In the genomic region with DNA sequence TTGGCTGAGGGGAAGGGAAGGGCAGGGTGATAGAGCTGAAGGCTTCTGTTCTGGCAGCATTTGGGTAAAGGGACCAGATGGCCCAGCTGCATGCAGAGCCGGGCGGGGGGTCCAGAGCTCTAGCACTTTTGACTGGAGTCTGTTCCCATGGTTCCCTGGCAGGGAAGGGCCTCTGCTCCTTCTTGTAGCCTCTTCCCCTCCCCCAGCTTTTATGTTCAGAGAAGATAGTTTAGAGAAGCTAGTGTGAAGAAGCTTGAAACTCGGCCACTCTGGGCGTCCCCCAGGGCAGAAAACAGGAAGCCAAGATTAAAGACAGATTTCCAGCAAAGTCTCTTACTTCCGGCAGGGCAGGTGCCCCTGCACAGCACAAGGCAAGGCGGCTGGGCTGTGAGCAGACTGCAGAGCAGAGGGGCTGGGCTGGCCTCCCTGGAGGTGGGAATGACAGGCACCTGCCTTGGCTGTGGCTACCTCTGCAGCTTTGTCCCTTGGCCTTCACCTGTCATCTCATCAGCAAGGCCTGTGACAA, we compare ENCODE assay signal across 10 mouse cellular contexts. TPM values are rescaled to one million over a fixed set of nuclear protein-coding genes. Genes with fewer than 3 reads are reported as not detected.
DNase-seq lines count a peak whose midpoint lies in the region; ATAC-seq and TF ChIP-seq lines count a peak whose summit lies in the region.
"Had no signal": no experiment of that assay in that cellular context is flagged by ENCODE, and none has a peak within 500 bp of the region (broad histone marks: within the 10 kb centered on the region; RNA-seq: fewer than 3 reads in every experiment).

No protein-coding gene starts in this region.

- TF ChIP-seq CTCF in cerebellum, adult 2 months (IDR thresholded peaks at IDR 0.05; ENCODE audit: borderline replicate concordance, insufficient read depth, low read depth, low read length) = no peak

- 0 out of 2 replicates have a peak overlapping the region, but pooled peaks have one; percentile 4 for H3K27ac ChIP-seq in cerebellum, adult 2 months (ENCODE audit: insufficient read depth, low read length)
- peak overlapping the region; percentile 49 for H3K27ac ChIP-seq in midbrain, embryonic 10.5 days (replicated peaks)
- H3K27ac ChIP-seq in midbrain, embryonic 15.5 days = no peak overlapping the region
- H3K27ac ChIP-seq in limb, embryonic 14.5 days (replicated peaks; ENCODE audit: low read depth, low read length) = no peak overlapping the region

- H3K4me3 ChIP-seq in cerebellum, adult 2 months (replicated peaks; ENCODE audit: insufficient read depth, low read depth, low read length) = no peak overlapping the region
- H3K4me3 ChIP-seq in midbrain, embryonic 10.5 days = 0 out of 2 replicates have a peak overlapping the region, but pooled peaks have one; percentile 1
- no peak overlapping the region for H3K4me3 ChIP-seq in midbrain, embryonic 15.5 days
- H3K4me3 ChIP-seq in limb, embryonic 14.5 days (replicated peaks; ENCODE audit: low read length) = no peak overlapping the region

- H3K36me3 ChIP-seq in midbrain, embryonic 10.5 days = no peaks in the 10 kb centered on the region
- H3K36me3 ChIP-seq in midbrain, embryonic 15.5 days (replicated peaks) = no peaks in the 10 kb centered on the region
- no peaks in the 10 kb centered on the region for H3K36me3 ChIP-seq in limb, embryonic 14.5 days (ENCODE audit: control insufficient read depth, insufficient read depth, low read length)
- H3K36me3 ChIP-seq in splenic B cell, adult 2 months (ENCODE audit: control insufficient read depth, insufficient read depth, low read length, poor library complexity, severe bottlenecking) = peaks cover 3% of the 10 kb centered on the region; the same call in 1 of the 2 replicates

- no peaks in the 10 kb centered on the region for H3K9me3 ChIP-seq in midbrain, embryonic 10.5 days (replicated peaks)
- H3K9me3 ChIP-seq in midbrain, embryonic 15.5 days = no peaks in the 10 kb centered on the region
- no peaks in the 10 kb centered on the region for H3K9me3 ChIP-seq in limb, embryonic 14.5 days (ENCODE audit: control insufficient read depth, low read length)

- H3K27me3 ChIP-seq in cerebellum, adult 2 months (ENCODE audit: control insufficient read depth, insufficient read depth, low read length) = no peaks in the 10 kb centered on the region
- H3K27me3 ChIP-seq in midbrain, embryonic 10.5 days (ENCODE audit: low read depth, poor library complexity, severe bottlenecking) = peaks cover 50% of the 10 kb centered on the region
- no peaks in the 10 kb centered on the region; the same call in 1 of the 2 replicates for H3K27me3 ChIP-seq in midbrain, embryonic 15.5 days (replicated peaks)
- H3K27me3 ChIP-seq in limb, embryonic 14.5 days (ENCODE audit: control insufficient read depth, insufficient read depth, low read length) = no peaks in the 10 kb centered on the region
- H3K27me3 ChIP-seq in splenic B cell, adult 2 months (ENCODE audit: control insufficient read depth, insufficient read depth, low read length, poor library complexity, severe bottlenecking) = no peaks in the 10 kb centered on the region

- ATAC-seq in midbrain, embryonic 15.5 days (replicated peaks) = no peak
- no peak for ATAC-seq in limb, embryonic 14.5 days (ENCODE audit: low FRiP score, low read depth)

- no peak for TF ChIP-seq POLR2A in cerebellum, adult 2 months (IDR thresholded peaks at IDR 0.05; ENCODE audit: borderline replicate concordance, insufficient read depth, low read length)
- TF ChIP-seq POLR2A in limb, embryonic 14.5 days (IDR thresholded peaks at IDR 0.05; ENCODE audit: borderline replicate concordance, extremely low read depth, insufficient read depth, insufficient read length) = no peak

- peak in 1 of 2 experiments; percentile 52 for DNase-seq in cerebellum, adult 2 months
- no peak for DNase-seq in cerebellum, adult 9-10 months
- no peak for DNase-seq in midbrain, embryonic 10.5 days (ENCODE audit: low spot score)
- DNase-seq in limb, embryonic 14.5 days (ENCODE audit: low spot score) = peak; percentile 40
- DNase-seq in splenic B cell, adult 2 months (ENCODE audit: low read depth, low spot score) = peak; percentile 76
- DNase-seq in left cerebral cortex, postnatal 36 days (ENCODE audit: low spot score in 2 of 2) = no peak
- DNase-seq in ovary, adult 18-20 months (ENCODE audit: low spot score) = no peak

- intact Hi-C loops in left cerebral cortex, postnatal 36 days (cut with DNase I) = no loop called here

- H3K4me2 ChIP-seq in midbrain, embryonic 15.5 days = no peak overlapping the region
- H3K4me2 ChIP-seq in limb, embryonic 14.5 days (replicated peaks; ENCODE audit: low read depth, low read length, severe bottlenecking) = no peak overlapping the region

- WGBS in cerebellum, adult 2 months = 21% methylated on average over 6 of the region's 6 CpGs
- 41% methylated on average over 6 of the region's 6 CpGs for WGBS in midbrain, embryonic 10.5 days
- 35% methylated on average over 6 of the region's 6 CpGs for WGBS in midbrain, embryonic 15.5 days
- WGBS in limb, embryonic 14.5 days = 5% methylated on average over 6 of the region's 6 CpGs

- peaks cover 11% of the 10 kb centered on the region for H3K4me1 ChIP-seq in cerebellum, adult 2 months (ENCODE audit: control insufficient read depth, insufficient read depth, low read length)
- H3K4me1 ChIP-seq in midbrain, embryonic 10.5 days = peaks cover 51% of the 10 kb centered on the region
- H3K4me1 ChIP-seq in midbrain, embryonic 15.5 days = peaks cover 21% of the 10 kb centered on the region
- H3K4me1 ChIP-seq in limb, embryonic 14.5 days (ENCODE audit: control insufficient read depth, insufficient read depth, low read length) = peaks cover 15% of the 10 kb centered on the region; the same call in 1 of the 2 replicates

- H3K9ac ChIP-seq in midbrain, embryonic 15.5 days = no peak overlapping the region
- H3K9ac ChIP-seq in limb, embryonic 14.5 days (ENCODE audit: low read depth, low read length, severe bottlenecking) = no peak overlapping the region

RNA-seq across cellular contexts. Expression of a gene that starts 2.6 kb away (rescaled TPM):
- polyA plus RNA-seq in cerebellum, adult 2 months (2012; rRNA removed) = 45.5 and 57.2 TPM in 2 replicates
- polyA plus RNA-seq in midbrain, embryonic 10.5 days (2016; fragmentation: Nextera tagmentation; extraction: Ambion mirVana) = 38.9 and 41.5 TPM in 2 replicates
- 36.8 and 39.9 TPM in 2 replicates for polyA plus RNA-seq in midbrain, embryonic 15.5 days (2015; fragmentation: Nextera tagmentation; extraction: Ambion mirVana)
- 88.5 and 91.4 TPM in 2 replicates for polyA plus RNA-seq in limb, embryonic 14.5 days (2012; rRNA removed)
- 28.1 and 29.7 TPM in 2 replicates for polyA plus RNA-seq in limb, embryonic 14.5 days (2014; fragmentation: Nextera tagmentation; extraction: Ambion mirVana)
- 10 to 100 TPM; 36.7 to 38.6 TPM for total RNA-seq in left cerebral cortex, postnatal 36 days (2021)

RNA-seq across cellular contexts. Expression of a gene that starts 30.3 kb away (rescaled TPM):
- polyA plus RNA-seq in cerebellum, adult 2 months (2012; rRNA removed) = 0.06 TPM in 1 of 2 replicates, not detected in the other
- 0.10 TPM in 1 of 2 replicates, not detected in the other for polyA plus RNA-seq in midbrain, embryonic 10.5 days (2016; fragmentation: Nextera tagmentation; extraction: Ambion mirVana)
- not detected in 2 replicates for polyA plus RNA-seq in midbrain, embryonic 15.5 days (2015; fragmentation: Nextera tagmentation; extraction: Ambion mirVana)
- 0.09 TPM in 1 of 2 replicates, not detected in the other for polyA plus RNA-seq in limb, embryonic 14.5 days (2012; rRNA removed)
- polyA plus RNA-seq in limb, embryonic 14.5 days (2014; fragmentation: Nextera tagmentation; extraction: Ambion mirVana) = not detected in 2 replicates
- total RNA-seq in left cerebral cortex, postnatal 36 days (2021) = not detected
- polyA plus RNA-seq: neural tube, embryonic 14.5 days had no signal

RNA-seq across cellular contexts. Expression of a gene that starts 32.7 kb away (rescaled TPM):
- not detected in 2 replicates for polyA plus RNA-seq in cerebellum, adult 2 months (2012; rRNA removed)
- not detected in 2 replicates for polyA plus RNA-seq in midbrain, embryonic 10.5 days (2016; fragmentation: Nextera tagmentation; extraction: Ambion mirVana)
- polyA plus RNA-seq in midbrain, embryonic 15.5 days (2015; fragmentation: Nextera tagmentation; extraction: Ambion mirVana) = not detected in 2 replicates
- polyA plus RNA-seq in limb, embryonic 14.5 days (2012; rRNA removed) = not detected in 2 replicates
- polyA plus RNA-seq in limb, embryonic 14.5 days (2014; fragmentation: Nextera tagmentation; extraction: Ambion mirVana) = not detected in 2 replicates
- total RNA-seq in left cerebral cortex, postnatal 36 days (2021) = not detected
- polyA plus RNA-seq: C2C12; neural tube, embryonic 14.5 days had no signal

RNA-seq across cellular contexts. Expression of a gene that starts 36.9 kb away (rescaled TPM):
- polyA plus RNA-seq in cerebellum, adult 2 months (2012; rRNA removed) = 0.10 and 0.11 TPM in 2 replicates
- 0.04 TPM in 1 of 2 replicates, not detected in the other for polyA plus RNA-seq in midbrain, embryonic 10.5 days (2016; fragmentation: Nextera tagmentation; extraction: Ambion mirVana)
- 0.17 TPM in 1 of 2 replicates, not detected in the other for polyA plus RNA-seq in midbrain, embryonic 15.5 days (2015; fragmentation: Nextera tagmentation; extraction: Ambion mirVana)
- 0.03 and 0.04 TPM in 2 replicates for polyA plus RNA-seq in limb, embryonic 14.5 days (2012; rRNA removed)
- not detected in 2 replicates for polyA plus RNA-seq in limb, embryonic 14.5 days (2014; fragmentation: Nextera tagmentation; extraction: Ambion mirVana)
- under 1 TPM in 1 of 2 experiments, not detected in 1; 0.22 TPM for total RNA-seq in left cerebral cortex, postnatal 36 days (2021)

RNA-seq across cellular contexts. Expression of a gene that starts 44.8 kb away (rescaled TPM):
- 1.4 and 1.5 TPM in 2 replicates for polyA plus RNA-seq in cerebellum, adult 2 months (2012; rRNA removed)
- polyA plus RNA-seq in midbrain, embryonic 10.5 days (2016; fragmentation: Nextera tagmentation; extraction: Ambion mirVana) = 2.5 and 3.1 TPM in 2 replicates
- polyA plus RNA-seq in midbrain, embryonic 15.5 days (2015; fragmentation: Nextera tagmentation; extraction: Ambion mirVana) = 0.63 and 1.5 TPM in 2 replicates
- polyA plus RNA-seq in limb, embryonic 14.5 days (2012; rRNA removed) = 0.03 TPM in 1 of 2 replicates, not detected in the other
- polyA plus RNA-seq in limb, embryonic 14.5 days (2014; fragmentation: Nextera tagmentation; extraction: Ambion mirVana) = not detected in 2 replicates
- total RNA-seq in left cerebral cortex, postnatal 36 days (2021) = 10 to 100 TPM; 16.3 to 27.4 TPM

Comparison
In these comparisons a context has a peak if more than half of its experiments do, and no peak if none do; other contexts are left out.
1. H3K27ac ChIP-seq: peak in cerebellum, adult 2 months (single experiment) and midbrain, embryonic 10.5 days (single experiment); none in midbrain, embryonic 15.5 days (single experiment) and limb, embryonic 14.5 days (single experiment).
2. DNase-seq: peak in limb, embryonic 14.5 days (single experiment) and splenic B cell, adult 2 months (single experiment); none in cerebellum, adult 9-10 months (single experiment), midbrain, embryonic 10.5 days (single experiment), left cerebral cortex, postnatal 36 days (0 of 2) and ovary, adult 18-20 months (single experiment).